Mouse (Mus musculus): Measurements from ENCODE around the gene Gpalpp1.

Gene Gpalpp1

DNA sequence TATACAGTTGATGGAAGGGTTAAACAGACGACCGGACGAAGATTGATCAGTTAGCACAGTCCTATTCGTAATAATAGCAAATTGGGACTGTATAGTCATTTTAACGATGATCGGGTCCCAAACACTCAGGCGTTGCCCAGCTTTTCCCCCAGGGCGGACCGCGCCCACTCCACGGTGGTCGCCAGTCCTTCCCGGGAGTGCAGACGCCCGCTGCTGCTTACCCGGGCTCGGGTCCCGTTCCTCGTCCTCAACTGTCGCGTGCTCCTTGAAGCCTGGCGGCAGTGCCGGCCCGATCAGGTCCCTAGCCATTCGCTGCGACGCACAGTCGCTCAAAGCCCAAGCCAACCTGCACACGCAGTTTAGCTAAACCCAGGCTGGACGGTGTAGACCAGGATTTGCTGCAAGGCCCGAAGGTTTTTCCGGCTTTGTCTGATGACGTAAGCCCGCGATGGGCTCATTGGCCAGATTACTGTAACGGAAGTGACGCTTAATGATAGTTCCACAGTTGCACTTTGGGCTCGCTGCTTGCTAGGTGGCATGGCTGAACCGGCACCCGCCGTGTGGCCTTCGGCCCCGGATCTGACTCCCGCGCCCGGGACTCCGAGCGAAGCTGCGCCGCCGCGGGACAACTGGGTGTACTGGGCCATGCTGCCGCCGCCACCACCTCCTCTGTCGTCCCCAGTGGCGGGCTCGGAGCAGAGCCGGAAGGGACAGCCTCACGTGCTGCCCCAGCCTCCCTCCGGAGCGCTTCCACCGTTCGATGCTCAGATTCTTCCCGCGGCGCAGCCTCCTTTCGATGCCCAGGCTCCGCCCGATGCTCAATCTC is at the start of gene Gpalpp1, which contains the start of gene Nufip1:
Gene Gpalpp1 (minus strand): TSS at position 365 of the 826 bp plus-strand sequence.
Gene Nufip1 (plus strand): TSS at position 496 of the 826 bp plus-strand sequence.
- peak; percentile 71 for DNase-seq

DNA sequence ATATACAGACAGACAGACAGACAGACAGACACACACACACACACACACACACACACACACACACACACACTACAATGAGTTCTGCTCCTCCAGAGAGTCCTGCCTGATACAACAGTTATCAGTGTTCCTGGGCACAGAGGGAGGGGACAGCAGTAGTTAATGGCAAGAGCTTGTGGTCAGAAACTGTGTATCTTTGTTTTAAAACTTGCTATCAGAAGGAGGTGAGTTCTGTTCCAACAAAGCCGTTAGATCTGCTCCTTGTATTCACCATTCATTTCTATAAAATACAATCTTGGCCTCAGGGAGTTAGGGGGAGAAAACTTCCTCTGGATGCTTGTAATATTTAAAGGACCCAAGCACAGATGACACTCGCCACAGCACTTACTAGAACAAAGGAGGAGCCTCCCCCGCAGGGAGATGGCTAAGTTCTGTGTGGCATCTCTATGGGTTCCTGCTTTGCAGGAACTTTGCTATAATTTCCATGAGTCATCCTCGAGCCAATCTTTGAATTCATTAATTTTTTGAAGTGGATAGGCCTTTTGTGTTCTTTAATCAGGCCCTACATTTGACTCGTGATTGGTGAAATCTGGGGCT is 47.7 kb upstream of the Gpalpp1 start:
- DNase-seq: no peak

GRCm38 (mm10) chr14:76153828-76154227 is 43.3 kb upstream of the Gpalpp1 start:
- no peak for DNase-seq

- DNase-seq: no peak
Observed at GRCm38 (mm10) chr14:76153003-76153675, 42.6 kb upstream of the Gpalpp1 start.

- peak; percentile 78 to 86 for DNase-seq
Observed at GRCm38 (mm10) chr14:76152162-76153002, 41.8 kb upstream of the Gpalpp1 start.

DNA sequence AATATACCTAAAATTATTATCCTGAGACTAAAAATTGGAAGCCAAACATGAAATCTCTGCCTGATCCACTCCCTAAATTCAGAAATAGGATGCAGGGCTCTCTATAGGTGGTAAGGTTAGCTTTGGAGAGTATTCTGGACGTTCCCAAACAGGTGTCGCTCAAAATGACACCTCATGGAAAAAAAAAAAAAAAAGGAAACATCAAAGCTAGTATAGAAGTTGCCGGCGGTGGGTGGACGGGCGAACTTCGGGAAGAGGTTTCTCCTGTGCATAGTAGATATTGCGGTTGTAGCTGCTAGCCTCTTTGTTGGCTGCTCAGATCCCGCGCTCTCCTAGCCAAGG is 41.2 kb upstream of the Gpalpp1 start:
- DNase-seq: no peak

DNA sequence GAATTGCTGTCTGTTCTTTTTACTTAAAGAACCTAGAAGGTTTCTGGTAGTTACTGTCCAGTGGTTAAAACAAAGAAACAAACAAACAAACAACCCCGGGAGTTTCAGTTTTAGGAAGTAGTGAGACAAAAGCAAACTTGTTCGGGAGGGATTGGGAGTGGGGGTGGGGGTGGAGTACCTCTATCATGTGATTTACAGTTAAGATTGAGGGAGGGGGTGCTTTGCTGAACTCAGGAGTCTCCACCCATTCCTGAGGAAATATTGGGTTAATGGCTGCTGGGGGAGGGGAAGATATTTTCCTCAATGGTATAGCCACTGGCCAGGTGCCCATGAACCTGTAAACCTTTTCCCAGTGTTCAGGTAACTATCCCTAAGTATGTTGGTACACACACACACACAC is 40.5 kb upstream of the Gpalpp1 start:
- no peak for DNase-seq

DNA sequence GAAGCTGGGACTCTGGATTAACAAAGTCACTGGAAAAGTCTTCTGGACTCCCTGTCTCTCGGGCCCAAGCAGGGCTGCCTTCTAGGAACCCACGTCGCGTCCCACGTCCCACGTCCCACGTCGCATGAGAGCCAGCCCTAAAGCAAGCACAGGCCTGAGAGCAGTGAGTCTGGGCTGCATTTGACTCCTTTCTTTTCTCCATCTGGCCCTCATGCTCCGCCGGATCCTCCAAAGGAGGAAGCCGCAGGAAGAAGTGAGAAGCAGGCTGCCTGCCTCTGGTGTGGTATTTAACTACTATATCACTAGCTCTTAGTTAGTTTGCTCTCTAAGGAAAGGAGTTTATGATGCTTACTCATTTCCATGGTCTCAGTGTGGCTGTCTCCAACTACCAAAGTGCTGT is 39.9 kb upstream of the Gpalpp1 start:
- DNase-seq: no peak

DNA sequence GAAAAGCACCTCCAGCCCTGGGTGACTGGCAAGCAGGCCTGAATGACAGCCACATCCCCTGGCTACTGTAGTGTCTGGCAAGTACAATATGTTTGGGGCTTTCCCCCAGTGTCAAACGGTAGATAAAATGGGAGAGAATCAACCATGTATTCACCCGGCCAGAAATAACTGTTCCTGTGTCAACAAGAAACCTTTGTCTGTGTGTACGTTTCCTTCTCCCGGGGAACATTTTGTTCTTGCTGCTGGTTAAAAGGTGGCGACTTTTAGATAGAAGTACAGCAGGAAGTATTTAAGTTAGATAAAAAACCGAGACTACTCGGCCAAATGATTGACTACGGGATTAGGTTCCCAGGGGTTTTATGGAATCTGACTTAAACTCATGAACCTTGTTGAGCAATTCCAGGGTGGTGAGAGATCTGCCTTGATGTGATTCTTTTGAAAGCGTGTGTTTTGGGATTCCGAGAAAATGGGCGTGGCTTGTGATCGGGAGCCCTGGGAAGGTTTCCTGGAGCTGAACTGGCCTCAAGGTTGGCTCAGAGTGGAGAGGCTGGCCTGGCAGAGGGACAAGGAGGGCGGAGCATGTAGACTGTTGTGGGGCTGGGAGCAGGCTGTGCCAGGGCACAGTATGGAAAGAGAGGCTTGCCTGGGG is 39.1 kb upstream of the Gpalpp1 start:
- DNase-seq: peak in 1 of 2 experiments; percentile 16

DNA sequence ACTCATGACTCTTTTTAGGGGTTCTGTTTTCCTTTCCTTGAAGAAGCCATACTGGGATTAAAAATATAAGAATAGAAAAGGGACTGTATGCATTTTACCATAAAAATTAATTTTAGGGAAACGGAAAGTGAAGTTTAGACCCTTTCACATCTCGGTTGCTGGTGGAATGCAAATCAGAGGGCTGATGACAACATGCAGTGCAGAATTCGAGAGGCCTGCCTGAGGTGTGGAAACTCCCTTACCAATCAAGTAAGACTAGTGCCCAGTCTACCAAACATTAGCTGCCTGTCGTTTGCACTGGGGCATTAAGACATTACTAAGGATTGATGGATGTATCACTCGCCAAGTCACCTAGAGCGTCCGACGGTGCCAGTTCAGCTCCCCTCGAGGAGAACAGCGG is 37.7 kb upstream of the Gpalpp1 start:
- DNase-seq: no peak

GRCm38 (mm10) chr14:76147061-76147460 is 36.5 kb upstream of the Gpalpp1 start:
- no peak for DNase-seq

DNA sequence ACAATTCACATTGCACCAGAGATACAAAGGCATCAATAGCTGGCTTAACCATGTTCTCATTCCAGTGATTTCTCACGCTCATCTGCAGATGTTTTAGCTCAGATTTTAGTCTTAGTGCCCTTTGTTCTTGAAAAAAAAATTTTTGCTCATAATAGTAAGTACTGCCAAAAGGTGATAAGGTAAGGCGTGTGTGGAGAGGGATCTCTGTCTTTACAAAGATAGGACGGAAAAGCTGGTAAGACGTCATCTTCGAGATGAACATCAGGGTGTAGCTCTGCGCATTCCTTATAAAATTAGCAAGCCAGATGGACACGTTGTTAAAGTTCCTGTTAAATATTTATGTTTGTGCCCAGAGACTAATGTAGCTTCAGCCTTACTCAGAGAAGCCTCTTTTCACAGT is 35.3 kb upstream of the Gpalpp1 start:
- no peak for DNase-seq

DNA sequence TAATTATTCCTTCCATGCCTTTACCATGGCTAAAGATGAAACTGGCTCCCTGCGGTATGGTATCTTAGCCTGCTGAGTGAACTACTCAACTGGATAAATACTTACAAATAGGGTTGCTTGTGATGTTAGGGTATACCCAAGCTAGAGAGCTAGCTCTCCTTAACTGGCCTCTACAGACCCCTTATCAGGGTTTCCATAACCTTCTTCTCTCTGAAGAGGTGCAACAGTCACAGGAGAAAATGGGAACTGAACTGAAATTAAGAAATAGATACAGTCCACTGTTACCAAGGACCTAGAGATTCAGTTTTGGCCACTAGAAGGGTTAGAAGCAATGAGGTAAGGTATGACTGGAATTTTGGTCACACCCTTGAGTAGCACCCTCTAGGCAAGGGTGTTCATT is 34.7 kb upstream of the Gpalpp1 start:
- no peak for DNase-seq

DNA sequence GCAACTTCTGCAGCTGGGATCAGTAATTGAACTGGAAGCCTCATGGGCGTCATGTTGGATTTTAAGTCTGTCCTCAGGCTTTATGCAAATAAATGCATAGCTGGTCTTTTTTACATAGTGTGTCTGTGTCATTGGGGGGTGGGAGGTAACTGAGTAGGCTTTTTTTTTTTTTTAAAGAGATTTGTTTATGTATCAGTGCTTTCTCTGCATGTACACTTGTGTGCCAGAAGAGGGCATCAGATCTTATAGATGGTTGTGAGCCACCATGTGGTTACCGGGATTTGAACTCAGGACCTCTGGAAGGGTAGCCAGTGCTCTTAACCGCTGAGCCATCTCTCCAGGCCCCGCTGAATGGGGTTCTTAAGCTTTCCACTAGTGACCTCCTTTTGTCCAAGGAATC is 24.4 kb upstream of the Gpalpp1 start:
- no peak for DNase-seq

DNA sequence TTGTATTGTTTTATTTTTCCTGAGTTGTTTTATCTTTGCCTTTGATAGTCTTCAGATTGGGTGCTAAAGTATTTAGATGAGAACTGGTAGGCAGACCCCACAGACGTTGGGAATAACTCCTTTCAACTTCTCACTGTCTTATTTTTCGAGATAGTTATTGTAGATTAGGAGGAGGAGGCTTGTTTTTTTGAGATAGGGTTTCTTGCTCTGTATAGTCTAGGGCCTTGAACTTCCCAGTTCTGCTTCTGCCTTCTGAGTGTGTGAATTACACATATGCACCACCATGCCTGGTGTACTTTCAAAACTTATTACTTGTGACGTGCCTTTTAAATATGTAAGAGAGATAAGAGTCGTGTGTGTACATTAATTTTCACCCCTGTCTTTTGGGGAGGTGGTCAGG is 17.6 kb upstream of the Gpalpp1 start:
- no peak for DNase-seq

GRCm38 (mm10) chr14:76127311-76127710 is 16.8 kb upstream of the Gpalpp1 start:
- no peak for DNase-seq

GRCm38 (mm10) chr14:76122663-76123058 is 12.1 kb upstream of the Gpalpp1 start:
- no peak for DNase-seq

DNA sequence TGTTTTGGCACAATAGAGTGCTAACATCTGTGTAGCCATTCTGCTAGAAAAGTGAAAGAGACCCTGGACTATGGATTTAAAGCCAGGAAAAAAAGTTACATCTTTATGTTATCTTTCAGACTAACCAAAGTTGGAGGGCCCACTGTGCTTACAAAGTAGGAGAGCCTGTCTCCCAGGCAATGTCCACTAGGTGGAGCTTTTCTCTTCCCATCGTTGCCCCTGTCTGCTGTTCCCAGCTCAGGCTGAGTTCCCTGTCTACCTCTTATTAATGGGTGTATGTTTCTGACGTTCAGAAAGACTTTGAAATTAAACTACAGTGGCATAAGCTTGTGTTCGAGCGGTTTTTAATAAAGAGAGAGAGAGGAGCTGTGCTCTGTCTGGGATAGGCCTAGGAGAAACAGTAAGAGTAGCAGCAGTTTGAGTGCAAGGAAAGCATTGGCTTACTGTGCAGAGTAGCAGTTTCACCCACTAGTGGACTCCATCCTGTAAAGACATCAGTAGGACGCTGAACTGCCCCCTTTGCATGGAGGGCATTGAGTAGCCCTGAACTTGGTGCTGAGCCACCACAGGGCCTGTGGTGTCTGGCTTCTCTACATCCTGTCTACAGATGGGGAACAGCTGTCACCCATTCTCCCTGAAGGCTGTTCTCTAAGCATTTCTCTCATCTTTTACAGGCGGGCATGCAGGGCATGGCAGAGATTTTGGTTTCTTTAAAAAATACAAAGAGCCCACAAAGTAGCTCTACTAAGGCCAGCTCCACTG is 11.5 kb upstream of the Gpalpp1 start:
- peak in 1 of 2 experiments; percentile 18 for DNase-seq

- DNase-seq: no peak
Observed at GRCm38 (mm10) chr14:76120472-76120871, 9.9 kb upstream of the Gpalpp1 start.

GRCm38 (mm10) chr14:76118963-76119362 is 8.4 kb upstream of the Gpalpp1 start:
- no peak for DNase-seq

- no peak for DNase-seq
Observed at GRCm38 (mm10) chr14:76115744-76116143, 5.2 kb upstream of the Gpalpp1 start.

- no peak for DNase-seq
Observed at GRCm38 (mm10) chr14:76099543-76099942, 11.0 kb downstream of the Gpalpp1 start.
